Mouse (Mus musculus) left cerebral cortex, adult 2 months (tissue): ENCODE measurements around the gene Gm14139. TPM values are rescaled to one million over a fixed set of nuclear protein-coding genes. Genes with fewer than 3 reads are reported as not detected.
"Not testable (repeated sequence)": the region's sequence is repeated elsewhere in the genome, so short reads cannot be mapped to it uniquely, and the experiment has no call there.

ENCODE experiments used
- DNase-seq, 2 experiments: peaks; one replicate each; pipeline ENCODE4 v3.0.0; 2021 to 2022; ENCODE audit warnings: low spot score in 2 of 2, mixed read lengths in 1 of 2; ENCODE audit errors: extremely low spot score in 1 of 2
- H3K27ac ChIP-seq: fragments of 200-600 bp; 2 replicates; pipeline ENCODE4 v1.8.1; 2022
- H3K4me3 ChIP-seq: fragments of 200-600 bp; 2 replicates; pipeline ENCODE4 v1.8.1; 2022
- CTCF ChIP-seq: fragments of 200-600 bp; IDR thresholded peaks from 2 replicates; pipeline ENCODE4 v1.8.1; 2022; ENCODE audit warnings: antibody characterized with exemption, mild to moderate bottlenecking, moderate library complexity
- intact Hi-C: fragments of 180-260 bp; cut with DNase I; formaldehyde crosslinking; loops from one replicate; pipeline ENCODE4 v1.15.1; 2025
- long read RNA-seq, 2 experiments: library from polyadenylated mRNA; stranded (forward); transcript quantifications; one replicate each; pipeline ENCODE4 v2.0.0; 2021; ENCODE audit warnings: borderline mapping rate in 2 of 2
- total RNA-seq, 2 experiments: library from RNA; stranded (reverse); gene quantifications; 2 replicates each; pipeline ENCODE4 v1.2.3; 2021

Gm14139 gene
- not detected for total RNA-seq
- long read RNA-seq, experiment 1 = 0 reads
- long read RNA-seq, experiment 2 = 0 reads

DNA sequence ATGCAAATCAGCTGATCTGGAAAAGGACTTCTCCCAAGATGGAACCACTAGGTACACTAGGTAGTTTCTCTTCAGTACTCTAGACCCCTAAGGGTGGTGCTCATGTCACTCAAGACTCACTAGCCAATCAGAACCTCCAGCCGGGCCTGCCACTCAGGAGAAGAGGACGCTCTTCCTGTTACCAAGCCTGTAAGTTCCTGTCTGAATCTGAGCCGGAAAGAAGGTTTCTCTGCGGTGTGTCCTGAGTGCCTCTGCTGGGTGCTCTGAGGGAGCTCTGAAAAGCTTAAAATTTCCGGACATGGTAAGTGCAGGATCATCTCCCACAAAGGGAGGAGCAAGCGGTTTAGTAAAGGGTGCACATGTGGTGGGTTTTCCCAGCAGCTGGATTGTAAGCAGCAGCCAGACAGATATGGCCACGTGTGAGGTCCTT is at the start of gene Gm14139:
TSS of gene Gm14139 (plus strand) at position 186 of the 430 bp plus-strand sequence.
- DNase-seq, intact Hi-C loops, H3K4me3 ChIP-seq, H3K27ac ChIP-seq: not testable (repeated sequence)

GRCm38 (mm10) chr2:150132002-150132401 is 49.6 kb upstream of the Gm14139 start:
- intact Hi-C loops = loop anchor here (10.0 kb wide), 1 partner anchor 873 kb away; no protein-coding TSS in a partner anchor
- not testable (repeated sequence) for DNase-seq, H3K4me3 ChIP-seq, H3K27ac ChIP-seq

DNA sequence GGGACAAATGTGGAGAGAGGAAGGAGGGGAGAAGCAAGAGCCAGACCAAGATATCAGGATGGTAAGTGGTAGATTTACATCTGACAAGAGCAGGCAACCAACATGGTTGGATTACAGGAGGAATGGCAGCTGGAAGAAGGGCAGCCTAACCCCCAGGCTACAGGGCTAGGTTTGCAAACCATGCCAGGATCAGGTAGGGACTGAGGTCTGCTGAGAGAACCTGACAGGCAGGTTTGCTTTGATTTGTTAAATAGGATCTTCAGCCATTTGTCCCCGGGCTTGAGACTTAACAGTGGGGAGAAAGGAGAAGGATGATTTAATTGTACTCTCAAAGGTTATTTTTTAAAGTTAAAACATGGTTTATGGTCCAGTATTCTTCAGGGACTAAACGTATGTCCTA is 48.8 kb upstream of the Gm14139 start:
- intact Hi-C loops = loop anchor here (10.0 kb wide), 1 partner anchor 872 kb away; no protein-coding TSS in a partner anchor
- no peak for DNase-seq
- H3K4me3 ChIP-seq = no peak overlapping the region
- no peak for TF ChIP-seq CTCF
- no peak overlapping the region for H3K27ac ChIP-seq

DNA sequence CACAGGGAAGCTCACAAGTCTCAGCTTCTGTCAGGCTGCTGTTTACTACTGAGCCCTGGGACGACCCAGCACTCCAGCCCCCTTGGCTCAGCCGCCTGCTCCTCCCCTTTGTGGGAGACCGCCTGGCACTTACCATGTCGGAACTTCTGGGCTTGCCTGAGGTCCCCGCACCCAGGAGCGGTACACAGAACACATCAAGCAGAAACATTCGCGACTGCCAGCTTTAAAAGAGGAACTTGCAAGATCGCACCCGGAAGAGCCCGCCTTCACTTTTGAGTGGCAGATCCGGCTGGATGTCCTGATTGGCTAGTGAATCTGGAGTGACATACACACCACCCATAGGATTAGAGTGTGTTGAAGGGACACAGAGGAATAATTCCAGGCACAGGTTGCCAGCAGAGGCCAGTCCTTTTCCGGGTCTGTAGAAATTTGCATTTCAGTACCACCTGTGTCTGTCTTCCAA is 45.1 kb upstream of the Gm14139 start, which contains the start of gene Zfp120:
TSS of gene Zfp120 (minus strand) at position 274 of the 463 bp plus-strand sequence.
- intact Hi-C loops = loop anchor here (10.0 kb wide), 1 partner anchor 868 kb away; no protein-coding TSS in a partner anchor

DNA sequence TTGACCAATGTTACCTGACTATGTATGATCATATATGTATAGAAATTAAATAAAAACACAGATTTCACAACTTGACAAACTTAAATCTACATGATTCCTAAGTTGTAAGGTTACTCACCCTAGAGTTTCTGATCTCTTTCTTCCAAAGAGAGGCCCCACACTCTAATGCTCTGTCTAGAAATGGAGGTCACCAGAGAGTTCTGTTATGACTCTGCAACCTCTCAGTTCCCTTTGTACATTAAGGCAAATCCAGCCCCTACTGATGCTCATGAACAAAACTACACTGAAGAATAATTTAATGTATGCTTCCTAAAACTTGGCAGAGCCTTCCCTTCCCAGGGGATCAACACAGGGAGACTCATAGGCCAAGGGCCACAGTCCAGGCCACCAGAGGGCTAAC is 14.9 kb upstream of the Gm14139 start:
- no peak for DNase-seq
- no peak overlapping the region for H3K27ac ChIP-seq
- intact Hi-C loops = no loop called here
- H3K4me3 ChIP-seq = no peak overlapping the region
- TF ChIP-seq CTCF = no peak

More for the DNA sequence above, 45.1 kb upstream of the Gm14139 start, which contains the start of gene Zfp120:
- DNase-seq = peak; percentile 74 to 83
- no peak for TF ChIP-seq CTCF
- Histone ChIP-seq H3K27ac (peak within 1 kb of the TSS; percentile 58), H3K4me3 (peak within 1 kb of the TSS; percentile 72)

DNA sequence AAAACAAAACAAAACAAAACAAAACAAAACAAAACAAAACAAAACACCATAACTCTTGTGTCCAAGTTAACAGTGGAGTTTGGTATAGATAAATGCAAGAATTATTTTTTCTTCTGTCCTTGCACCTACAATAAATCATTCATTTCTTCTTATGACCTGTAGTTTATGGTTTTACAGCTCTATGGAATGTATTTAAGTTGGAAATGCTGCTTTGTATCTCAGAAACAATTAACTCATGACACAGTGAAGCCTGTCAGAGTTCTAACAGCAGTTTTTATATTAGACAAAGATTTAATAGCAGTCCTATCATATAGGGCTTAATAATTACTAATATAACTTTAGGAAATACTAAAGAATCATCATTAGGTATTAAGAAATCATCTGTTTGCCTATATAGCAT is 7.7 kb upstream of the Gm14139 start:
- Histone ChIP-seq H3K4me3 (no peak overlapping the region), H3K27ac (no peak overlapping the region)
- no peak for DNase-seq
- TF ChIP-seq CTCF = no peak
- intact Hi-C loops = no loop called here

- DNase-seq, H3K4me3 ChIP-seq, H3K27ac ChIP-seq, intact Hi-C loops: not testable (repeated sequence)
Measured at GRCm38 (mm10) chr2:150179579-150179978, 2.0 kb upstream of the Gm14139 start, which contains the start of gene Gm10770. Gene Gm10770 (minus strand): TSS chr2:150179679.

- intact Hi-C loops, DNase-seq, H3K27ac ChIP-seq, H3K4me3 ChIP-seq: not testable (repeated sequence)
Measured at GRCm38 (mm10) chr2:150181046-150181445, 509 bp upstream of the Gm14139 start.

- intact Hi-C loops = loop anchor here (5.0 kb wide), 1 partner anchor 235 kb away; the partner anchor contains the start of gene Zfp442
- DNase-seq = peak; percentile 76 to 78
- H3K4me3 ChIP-seq = peak within 1 kb of the TSS; percentile 47
- not testable (repeated sequence) for H3K27ac ChIP-seq
Measured at GRCm38 (mm10) chr2:150217600-150218362, 36.2 kb downstream of the Gm14139 start, which contains the start of gene Zfp937. Gene Zfp937 (plus strand): TSS chr2:150218073.

- not testable (repeated sequence) for H3K27ac ChIP-seq
- intact Hi-C loops = loop anchor here (5.0 kb wide), 1 partner anchor 234 kb away; the partner anchor contains the start of gene Zfp442
Measured at GRCm38 (mm10) chr2:150218363-150218725, 36.8 kb downstream of the Gm14139 start.

GRCm38 (mm10) chr2:150223263-150223662 is 41.7 kb downstream of the Gm14139 start:
- DNase-seq, H3K4me3 ChIP-seq, H3K27ac ChIP-seq, intact Hi-C loops: not testable (repeated sequence)

More at GRCm38 (mm10) chr2:150218363-150218725, 36.8 kb downstream of the Gm14139 start:
- DNase-seq = not testable (repeated sequence)
- H3K4me3 ChIP-seq = peak overlapping the region; percentile 47

Other genes starting within 250 kb of the Gm14139 start
- 10 to 100 TPM; 10.7 to 11.0 TPM for gene Zfp120, start 45.0 kb upstream of the Gm14139 start, total RNA-seq
- gene Gm10770, start 2.1 kb upstream of the Gm14139 start, total RNA-seq = not detected
- 1 to 10 TPM; 9.6 to 9.7 TPM for gene Zfp937, start 36.3 kb downstream of the Gm14139 start, total RNA-seq
- gene Gm21994, start 73.8 kb downstream of the Gm14139 start, total RNA-seq = 1 to 10 TPM; 6.5 to 7.9 TPM
- gene Gm14124, start 75.8 kb downstream of the Gm14139 start, total RNA-seq = under 1 TPM; 0.32 to 0.37 TPM
- 1 to 10 TPM in 1 of 2 experiments, not detected in 1; 2.6 TPM for gene Gm10130, start 141.9 kb downstream of the Gm14139 start, total RNA-seq
- 1 to 10 TPM; 8.4 to 9.2 TPM for gene 3300002I08Rik, start 181.0 kb downstream of the Gm14139 start, total RNA-seq